Mouse (Mus musculus): ENCODE data around the gene Abhd2.
A peak's percentile ranks its signal among the peaks of the same experiment; 100 is the strongest.

The Abhd2 gene

DNA sequence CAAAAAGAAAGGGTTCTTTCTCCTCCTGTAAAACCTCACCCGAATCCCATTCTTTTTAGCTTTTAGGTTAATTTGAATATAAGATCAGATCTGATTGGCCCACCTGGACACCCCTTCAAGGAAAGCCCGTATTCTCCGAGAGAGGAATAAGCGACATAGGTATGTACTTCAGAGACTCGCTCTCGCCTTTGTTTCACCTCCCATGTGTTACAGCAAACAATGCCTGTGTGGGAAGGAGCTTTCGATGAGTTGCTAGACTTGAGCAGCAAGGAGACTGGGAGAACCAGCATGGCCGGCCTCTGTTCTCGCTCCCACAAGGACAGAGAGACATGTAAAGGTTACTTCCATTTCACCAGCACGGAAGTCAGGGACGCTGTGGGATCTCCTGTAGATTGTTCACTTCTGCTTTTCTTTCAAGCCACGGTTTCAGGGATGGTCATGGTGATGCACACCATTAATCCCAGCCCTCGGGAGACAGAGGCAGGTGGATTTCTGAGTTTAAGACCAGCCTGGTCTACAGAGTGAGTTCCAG is 21.5 kb downstream of the Abhd2 start:
- DNase-seq (ENCODE audit: low spot score) = no peak

DNA sequence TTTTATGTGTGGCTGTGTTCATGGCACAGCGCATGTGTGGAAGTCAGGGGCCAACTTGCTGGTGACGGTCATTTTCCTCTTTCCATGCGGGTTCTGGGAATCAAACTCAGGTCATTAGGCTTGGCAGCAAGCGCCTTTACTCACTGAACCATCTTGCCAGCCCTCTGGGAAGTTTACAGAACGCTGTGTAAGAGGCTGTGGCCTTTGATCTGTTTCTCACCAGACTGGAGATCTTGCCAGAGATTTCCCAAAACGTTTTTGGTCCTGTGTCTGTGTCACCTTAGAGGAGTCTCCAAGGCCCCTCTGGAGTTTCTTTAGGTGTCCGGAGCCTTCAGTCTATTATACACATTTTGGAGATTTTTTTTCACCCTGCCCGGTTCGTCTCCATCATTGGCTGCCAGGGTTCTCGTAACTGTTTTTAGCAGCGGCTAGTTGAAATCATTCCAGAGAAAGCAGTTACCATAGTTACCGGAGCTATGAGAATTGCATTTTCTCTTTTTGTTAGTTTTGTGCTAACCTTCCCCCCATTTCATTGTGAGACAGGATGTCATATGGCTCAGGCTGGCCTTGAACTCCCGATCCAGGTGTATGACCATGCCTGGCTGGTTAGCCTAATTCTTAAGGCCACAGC is 22.3 kb downstream of the Abhd2 start:
- no peak for DNase-seq (ENCODE audit: low spot score)

DNA sequence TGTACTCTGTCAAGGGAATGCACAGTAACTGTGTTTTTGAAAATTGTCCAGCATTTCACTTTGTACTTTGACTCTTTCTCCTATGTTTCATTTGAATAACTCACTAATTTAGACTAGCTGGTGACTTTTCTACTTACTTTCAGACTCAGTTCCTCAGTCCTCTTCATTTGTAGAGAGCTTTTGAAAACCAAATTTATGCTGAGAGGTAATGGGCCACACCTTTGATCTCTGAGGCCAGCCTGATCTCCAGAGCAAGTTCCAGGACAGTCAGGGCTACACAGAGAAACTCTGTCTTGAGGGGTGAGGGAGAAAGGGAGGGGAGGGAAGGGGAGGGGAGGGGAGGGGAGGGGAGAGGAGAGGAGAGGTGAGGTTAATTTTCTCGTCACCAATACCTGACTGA is 25.7 kb downstream of the Abhd2 start:
- no peak for DNase-seq (ENCODE audit: low spot score)

DNA sequence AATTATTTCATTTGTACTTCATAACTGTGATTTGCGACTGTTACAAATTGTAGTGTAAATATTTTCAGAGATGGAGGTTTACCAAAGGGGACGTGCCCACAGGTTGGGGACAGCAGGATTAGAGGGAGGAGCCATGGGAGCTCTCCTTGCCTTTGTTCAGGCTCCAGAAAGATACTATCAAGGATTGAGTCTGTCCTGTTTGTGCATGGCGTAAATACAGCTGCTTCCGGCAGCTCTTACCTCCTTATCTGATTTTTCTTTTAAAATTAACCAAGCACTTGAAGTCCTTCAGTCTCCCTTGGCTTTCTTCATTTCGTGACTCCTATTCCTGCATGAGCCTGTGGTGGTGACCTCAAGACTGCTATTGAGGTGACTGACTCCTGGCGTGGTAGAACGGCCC is 26.5 kb downstream of the Abhd2 start:
- DNase-seq (ENCODE audit: low spot score) = peak; percentile 80

DNA sequence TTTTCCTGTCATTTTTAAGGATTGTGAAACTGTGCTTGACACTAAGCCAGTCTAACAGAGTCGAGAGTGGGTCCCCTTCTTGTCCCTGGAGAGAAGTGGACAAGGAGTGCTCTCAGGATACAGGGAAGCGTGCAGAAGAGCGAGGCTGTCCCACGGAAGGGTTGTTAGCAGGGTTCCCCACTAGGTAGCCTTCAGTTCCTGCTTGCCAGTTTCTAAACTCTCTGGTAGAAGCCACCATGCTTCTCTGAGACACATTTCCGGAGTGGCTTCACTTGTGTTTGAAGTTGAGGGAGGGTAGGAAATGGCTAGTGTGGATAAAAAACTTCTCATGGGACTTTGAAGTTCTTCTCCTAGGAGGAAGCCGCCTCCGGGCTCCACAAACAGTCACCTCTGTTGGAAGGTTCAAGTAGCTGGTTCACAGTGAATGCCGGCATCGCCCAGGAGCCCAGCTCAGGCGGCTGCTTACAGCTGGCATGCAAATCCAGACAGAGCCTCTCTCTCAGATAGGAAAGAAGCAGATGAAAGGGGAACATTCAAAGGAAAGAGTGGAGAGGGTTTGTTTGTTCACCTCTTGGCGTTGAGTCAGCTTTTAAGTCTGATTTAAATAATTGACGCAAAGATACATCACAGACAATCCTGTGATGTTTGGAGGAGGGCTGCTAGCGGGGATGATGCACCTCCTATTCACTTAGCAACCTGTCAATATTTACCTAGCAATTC is 27.6 kb downstream of the Abhd2 start:
- DNase-seq (ENCODE audit: low spot score) = peak; percentile 48

DNA sequence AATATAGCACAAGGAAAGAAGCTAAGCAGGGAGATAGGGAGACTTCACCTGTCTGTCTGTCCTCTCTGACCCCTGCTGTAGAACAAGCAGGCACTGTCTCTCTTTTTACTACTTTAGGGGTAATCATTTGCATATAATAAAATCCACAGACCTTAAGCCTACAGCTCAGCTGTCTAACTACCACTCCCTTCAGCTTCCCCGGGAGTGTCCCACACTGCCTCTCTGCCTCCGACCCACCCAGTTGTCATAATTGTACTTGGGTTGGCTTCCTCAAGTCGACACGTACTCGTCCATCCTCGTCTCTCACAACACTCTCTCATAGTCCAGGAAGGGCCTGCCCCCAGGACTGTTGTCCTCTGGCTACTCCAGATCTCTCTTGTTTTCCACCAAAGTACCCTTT is 29.1 kb downstream of the Abhd2 start:
- no peak for DNase-seq (ENCODE audit: low spot score)

DNA sequence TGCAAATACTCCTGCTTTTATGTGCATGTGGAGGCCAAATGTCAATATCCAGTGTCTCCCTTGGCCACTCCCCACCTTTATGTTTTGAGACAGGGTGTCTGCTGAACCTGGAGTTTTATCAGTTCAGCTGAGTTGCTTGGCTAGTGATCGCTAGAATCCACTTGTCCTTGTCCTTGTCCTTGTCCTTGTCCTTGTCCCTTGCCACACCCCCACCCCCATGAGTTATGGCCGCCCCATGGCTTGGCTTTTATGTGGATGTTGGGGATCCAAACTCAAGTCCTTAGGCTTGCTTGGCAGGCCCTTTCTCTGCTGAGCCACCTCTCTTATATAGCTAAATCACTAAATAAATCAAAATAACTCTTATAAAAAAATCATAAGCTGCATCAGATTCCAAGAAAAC is 29.6 kb downstream of the Abhd2 start:
- no peak for DNase-seq (ENCODE audit: low spot score)

DNA sequence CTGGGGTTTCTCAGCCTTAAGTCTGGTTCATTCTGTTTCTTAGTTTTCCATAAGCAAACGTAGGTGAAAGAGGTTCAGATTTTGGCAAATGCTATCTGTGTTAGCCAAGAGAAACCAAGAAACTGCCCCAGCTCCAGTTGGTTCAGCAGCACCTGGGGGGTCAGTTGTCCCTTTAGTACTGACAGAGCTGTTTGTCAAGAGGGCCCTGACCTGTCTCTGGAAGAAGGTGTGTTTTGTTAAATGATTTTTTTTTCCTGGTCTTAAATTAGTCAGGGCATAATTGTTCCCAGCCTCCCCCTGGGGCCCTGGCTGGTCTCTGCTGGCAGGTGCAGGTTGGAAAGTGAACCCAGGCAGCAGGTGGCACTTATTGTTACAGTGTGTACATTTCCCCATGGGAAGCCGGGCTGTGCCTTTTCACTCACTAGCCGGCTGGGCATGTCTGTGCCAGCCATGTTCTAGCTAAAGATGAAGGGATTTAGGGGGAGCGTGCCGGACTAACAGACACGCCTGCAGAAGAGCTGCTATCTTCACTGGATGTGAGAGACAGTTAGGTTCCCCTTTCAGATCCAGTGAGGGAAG is 30.3 kb downstream of the Abhd2 start:
- no peak for DNase-seq (ENCODE audit: low spot score)

DNA sequence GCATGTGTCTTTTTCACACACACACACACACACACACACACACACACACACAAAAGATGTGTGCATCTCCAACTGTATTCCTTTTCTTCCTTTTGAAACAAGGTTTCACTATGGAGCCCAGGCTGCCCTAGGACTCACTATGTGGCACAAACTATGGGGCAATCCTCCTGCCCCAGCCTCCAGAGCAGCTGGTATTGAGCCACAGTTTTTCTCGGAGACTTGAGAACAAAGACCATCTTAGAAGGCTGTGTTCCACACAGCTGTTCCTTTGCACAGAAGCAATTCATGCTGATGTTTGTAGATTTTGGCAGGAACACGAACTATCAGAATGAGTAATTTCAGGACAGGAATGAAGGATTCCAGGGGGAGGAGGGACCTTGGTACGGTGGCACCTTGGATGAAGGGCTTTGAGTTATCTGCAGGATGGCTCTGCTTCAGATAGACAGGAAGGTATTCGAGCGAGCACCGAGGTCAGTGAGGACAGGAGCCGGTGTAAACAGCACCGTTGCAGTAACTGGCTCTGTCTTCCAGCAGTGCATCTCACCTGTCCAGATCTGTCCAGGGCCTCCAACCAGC is 35.5 kb downstream of the Abhd2 start:
- DNase-seq (ENCODE audit: low spot score) = no peak

DNA sequence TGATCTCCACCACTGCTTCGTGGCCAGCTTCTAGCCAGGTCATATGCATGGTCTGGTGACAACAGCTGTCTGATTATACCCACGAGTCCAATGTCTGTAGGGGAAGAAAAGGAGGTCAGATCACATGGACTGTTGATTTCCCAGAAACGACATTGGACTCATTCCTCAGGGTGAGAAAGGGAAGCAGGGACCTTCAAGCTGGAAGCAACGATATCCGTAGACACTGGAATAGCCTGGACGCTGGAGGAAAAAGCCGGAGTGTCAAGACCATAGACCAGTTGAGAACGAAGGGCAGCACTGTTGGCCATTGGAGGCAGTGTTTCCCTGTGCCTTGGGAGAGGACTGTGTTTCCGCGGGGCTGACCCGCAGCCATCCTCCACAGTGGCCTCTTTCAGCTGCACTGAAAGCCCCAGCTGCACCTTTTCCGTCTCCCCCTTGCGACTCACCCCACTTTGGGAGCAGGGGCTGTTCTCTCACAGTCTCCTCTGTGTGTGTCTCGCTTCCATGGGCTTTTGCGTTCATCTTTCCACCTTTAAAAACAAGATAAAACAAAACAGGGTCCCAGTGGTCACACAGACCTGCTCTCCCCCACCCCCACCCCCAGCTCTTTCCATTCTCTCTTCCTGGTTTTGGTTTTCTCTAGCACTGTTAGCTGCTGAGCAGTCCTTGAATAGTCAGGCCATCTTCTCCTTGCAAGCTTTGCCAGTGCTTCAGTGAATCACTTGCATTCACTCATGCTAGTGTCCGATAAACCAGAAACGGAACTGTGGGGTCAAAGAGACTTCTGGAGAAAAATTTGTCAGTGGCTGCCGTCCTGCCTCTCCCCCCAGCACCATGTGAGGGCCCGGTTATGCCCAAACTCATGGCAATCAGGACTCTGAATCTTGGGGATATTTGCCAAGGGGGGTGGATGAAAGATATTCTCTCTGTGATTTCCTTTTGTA is 36.5 kb downstream of the Abhd2 start:
- DNase-seq (ENCODE audit: low spot score) = no peak

DNA sequence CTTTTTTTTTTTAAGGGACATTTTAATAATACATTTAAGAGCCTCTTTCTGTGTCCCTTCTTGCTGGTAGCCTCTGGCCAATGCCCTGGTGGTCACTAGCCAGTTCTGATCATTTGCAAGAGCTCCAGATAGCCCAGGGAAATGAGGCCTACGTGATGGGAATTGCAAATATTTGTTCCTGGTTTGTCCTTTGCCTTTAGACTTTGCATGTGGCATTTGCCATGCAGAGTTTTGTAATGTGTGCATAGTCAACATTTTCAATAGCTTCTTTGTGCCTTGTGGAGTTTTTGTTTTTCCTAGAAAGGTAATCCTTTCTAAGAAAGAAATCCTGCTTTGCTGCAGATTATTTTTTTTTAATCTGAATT is 37.2 kb downstream of the Abhd2 start:
- no peak for DNase-seq (ENCODE audit: low spot score)

DNA sequence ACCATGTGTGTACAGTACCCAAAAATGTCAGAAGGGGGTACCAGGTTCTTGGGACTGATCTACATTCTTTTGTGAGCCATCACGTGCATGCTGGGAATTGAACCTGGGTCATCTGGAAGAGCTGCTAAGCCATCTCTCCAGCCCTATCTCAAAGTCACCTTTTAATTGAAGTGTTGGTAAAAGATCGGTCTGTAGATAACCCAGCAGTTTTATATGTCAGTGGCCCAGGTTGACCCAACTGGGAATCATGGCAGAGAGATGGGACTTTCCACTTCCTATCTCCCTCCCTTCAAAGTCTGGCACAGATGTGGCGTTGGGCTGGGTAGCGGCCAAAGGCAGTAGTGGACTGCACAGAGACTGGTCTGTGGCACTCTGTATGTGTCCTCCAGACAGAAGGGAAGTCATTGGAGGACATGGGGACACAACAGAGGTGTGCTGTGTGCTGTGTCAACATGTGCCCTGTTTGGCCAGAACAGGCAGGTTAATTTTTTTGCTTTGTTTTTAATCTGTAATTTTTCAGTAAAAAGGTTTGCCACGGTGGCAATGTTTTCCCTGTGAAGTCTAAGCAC is 38.5 kb downstream of the Abhd2 start:
- DNase-seq (ENCODE audit: low spot score) = no peak

DNA sequence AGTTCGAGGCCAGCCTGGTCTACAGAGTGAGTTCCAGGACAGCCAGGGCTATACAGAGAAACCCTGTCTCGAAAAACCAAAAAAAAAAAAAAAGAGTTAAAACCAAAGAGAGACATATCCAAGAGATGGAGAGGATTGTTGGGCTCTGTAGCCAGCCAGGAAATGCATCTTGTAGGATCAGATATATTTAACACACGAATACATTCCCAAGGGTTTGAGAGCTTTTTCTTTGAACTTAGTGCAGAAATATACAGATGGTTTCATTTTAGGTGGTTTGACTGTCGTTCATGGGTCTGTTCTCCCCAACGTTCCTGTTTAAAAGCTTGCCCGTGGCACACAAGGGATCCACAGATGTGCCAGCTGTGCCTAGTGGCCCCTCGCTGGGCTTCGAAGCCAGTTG is 39.2 kb downstream of the Abhd2 start:
- DNase-seq (ENCODE audit: low spot score) = no peak

DNA sequence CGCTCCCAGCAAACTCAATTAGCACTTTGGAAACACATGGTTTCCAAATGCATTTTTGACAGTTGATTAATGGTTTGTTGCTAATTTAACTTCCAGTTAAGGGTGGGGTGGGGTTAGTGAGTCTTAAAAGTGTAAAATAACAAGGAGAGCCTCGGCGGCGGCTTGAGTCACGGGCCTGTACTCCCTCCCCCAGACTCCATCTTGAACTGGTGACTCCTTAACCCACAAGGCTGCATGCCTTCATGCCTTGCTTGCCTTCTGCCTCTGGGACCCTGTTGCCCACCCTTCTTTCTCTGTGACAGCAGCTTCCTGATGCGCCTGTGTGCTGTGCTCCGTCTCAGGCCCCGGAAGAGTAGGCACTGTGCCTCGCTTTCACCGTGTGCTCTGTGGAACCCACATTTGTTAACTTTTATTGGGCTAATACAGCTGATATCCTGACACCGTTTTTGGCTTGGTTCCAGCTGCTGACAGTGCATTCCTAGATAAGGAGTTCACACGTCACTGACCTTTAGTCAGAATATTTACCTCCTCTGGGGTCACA is 40.6 kb downstream of the Abhd2 start:
- no peak for DNase-seq (ENCODE audit: low spot score)

DNA sequence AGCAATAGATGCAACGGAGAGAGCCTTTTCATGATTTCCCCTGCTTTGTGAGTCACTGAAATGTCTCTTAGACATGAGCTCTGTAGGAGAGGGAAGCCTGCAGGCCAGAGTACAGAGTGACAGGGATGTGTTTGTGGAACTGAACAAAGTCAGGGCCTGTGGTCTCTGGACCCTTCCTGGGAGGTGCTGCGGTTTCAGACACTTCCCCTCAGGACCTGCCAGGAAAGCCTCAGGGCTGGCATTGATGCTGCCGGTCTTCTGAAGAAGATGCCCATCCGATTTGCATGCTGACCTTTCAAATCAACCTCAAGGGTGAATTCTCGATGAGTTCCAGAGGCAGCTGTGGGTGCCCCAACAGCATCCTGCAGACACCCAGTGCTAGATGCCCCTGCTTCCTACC is 41.5 kb downstream of the Abhd2 start:
- no peak for DNase-seq (ENCODE audit: low spot score)

DNA sequence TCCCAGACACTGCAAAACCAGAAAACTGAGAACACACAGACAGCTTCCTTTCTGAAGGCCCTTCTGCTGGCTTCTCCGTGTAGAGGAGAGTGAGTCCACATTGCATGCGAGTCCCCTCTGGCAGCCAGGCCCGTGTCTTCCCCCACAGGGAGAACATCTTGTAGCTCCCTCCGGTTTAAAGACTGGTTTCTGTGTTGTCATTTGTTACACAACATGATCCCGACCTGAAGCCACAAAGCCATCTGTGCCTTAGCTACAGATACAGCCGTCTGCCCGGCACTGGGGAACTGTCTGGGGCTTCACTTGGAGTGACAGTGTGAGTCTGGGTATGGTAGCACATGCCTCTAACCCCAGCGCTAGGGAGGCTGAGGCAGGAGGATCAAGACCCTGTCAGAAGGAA is 42.1 kb downstream of the Abhd2 start:
- no peak for DNase-seq (ENCODE audit: low spot score)

DNA sequence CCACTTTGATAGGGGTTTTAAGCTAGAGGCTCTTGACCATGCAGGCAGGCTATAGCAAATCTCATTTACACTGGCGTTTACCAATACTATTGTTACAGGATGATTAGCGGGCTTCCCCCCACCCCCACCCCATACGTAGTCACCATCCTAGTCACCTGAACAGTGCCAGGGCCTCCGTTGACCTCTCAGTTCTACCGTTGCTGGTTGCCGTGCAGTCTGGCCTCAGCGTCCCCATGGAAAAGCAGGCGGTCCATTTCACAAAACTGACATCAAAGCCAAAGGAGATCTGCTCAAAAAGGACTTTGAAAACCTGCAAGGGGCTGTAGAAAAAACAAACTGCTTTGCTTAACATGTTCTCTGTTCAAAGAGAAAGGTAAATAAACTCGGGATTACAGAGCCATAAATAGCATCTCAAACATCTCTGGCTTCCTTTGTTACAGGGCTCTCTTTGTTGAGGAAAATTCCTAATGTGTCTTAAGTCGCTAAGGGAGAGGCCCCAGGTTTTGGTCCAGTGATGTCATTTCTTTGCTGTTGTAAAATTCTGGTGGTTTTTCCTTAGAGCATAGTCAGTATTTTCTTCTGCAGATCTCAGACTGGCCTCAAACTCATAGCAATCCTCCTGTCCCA is 43.2 kb downstream of the Abhd2 start:
- peak; percentile 60 for DNase-seq (ENCODE audit: low spot score)

DNA sequence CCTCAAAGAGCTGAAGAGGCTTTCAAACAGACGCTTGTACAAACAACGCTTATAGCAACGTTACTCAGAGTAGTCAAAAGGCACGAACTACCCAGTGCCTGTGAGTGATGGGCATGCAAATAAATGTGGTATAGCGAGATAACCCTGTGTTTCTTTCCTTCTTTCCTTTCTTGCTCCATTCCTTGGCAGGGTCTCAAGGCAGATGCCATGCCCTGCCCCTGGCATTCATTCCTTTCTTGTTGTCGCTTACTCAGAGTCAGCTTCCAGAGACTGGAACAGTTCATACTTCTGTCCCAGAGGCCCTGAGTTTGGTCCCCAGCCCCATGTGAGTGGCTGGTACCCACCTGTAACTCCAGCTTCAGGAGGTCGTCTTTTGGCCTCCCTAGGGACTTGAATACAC is 44.6 kb downstream of the Abhd2 start:
- DNase-seq (ENCODE audit: low spot score) = no peak

DNA sequence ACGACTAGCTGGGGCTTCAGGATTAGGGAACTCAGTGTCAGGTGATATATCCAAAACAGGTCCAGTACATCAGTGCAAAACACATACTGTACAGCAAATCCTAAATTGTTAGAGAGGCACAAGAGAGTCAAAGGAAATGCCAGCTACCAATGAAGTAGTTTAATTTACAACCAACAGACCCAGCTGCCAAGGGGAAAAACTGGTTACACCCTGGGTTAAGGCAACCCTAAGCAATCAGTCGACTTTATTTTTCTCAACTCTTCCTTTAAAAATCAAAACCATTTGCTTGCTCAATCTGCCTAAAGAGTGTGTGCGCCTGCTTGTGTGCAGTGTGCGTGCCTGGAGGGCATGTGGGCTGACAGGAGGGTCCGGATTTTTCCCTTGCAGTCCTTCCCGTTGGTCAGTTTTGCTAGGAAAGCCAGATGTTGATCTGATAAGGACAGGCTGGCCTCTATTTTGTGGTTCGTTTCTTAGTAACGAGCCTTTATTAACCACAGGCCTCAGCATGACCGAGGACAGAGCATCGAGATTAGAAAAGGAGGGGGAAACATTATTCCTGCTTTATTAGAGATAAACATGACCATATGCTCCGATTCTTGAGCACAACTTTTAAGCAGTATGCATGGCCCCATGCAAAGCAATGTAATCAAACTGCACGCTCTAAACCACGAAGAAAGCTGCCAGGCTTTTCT is 45.3 kb downstream of the Abhd2 start:
- DNase-seq (ENCODE audit: low spot score) = no peak

DNA sequence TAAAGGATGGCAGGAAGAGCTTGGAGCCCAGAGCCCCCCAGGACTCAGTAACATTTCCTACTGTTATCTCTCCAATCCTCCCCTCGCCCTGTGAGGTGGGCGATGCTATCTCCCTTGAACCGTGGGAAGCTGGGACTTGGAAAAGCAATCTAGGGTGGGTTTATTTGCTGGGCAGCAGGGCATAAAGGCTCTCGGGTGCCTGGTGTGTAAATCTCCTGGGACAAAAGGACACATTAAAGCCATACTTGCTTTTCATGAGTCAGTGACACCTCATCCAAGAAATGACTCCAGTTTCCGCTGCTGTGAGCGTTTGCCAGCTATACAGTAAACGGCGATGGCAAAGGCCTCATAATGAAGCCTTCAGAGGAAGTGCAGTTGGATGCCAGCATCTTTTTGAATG is 50.9 kb downstream of the Abhd2 start:
- no peak for DNase-seq (ENCODE audit: low spot score)

Data from lung, postnatal 25 days (tissue).